Mouse (Mus musculus): ENCODE data around the gene Rala. TPM values are rescaled to one million over a fixed set of nuclear protein-coding genes. Genes with fewer than 3 reads are reported as not detected.

Rala gene
- polyA plus RNA-seq, 1 experiment from 2014 or later = 116 TPM

Other genes with a start within 250 kb of the Rala start
- 38.2 and 47.1 TPM in 2 replicates for gene Mplkip, start 249.0 kb downstream of the Rala start, polyA plus RNA-seq (2016; fragmentation: Nextera tagmentation; extraction: Ambion mirVana)
- gene Sugct, start 248.7 kb downstream of the Rala start, polyA plus RNA-seq (2016; fragmentation: Nextera tagmentation; extraction: Ambion mirVana) = 4.2 and 4.3 TPM in 2 replicates
- 11.7 and 13.5 TPM in 2 replicates for gene Cdk13, start 139.1 kb downstream of the Rala start, polyA plus RNA-seq (2016; fragmentation: Nextera tagmentation; extraction: Ambion mirVana)
- gene Yae1d1, start 49.1 kb upstream of the Rala start, polyA plus RNA-seq (2016; fragmentation: Nextera tagmentation; extraction: Ambion mirVana) = 85.2 and 88.9 TPM in 2 replicates

All from heart, embryonic 10.5 days (tissue).